Mouse (Mus musculus) G1E (cell line): ENCODE results near the gene Taf9b. TPM values are rescaled to one million over a fixed set of nuclear protein-coding genes. Genes with fewer than 3 reads are reported as not detected.
"Not testable (repeated sequence)": the region's sequence is repeated elsewhere in the genome, so short reads cannot be mapped to it uniquely, and the experiment has no call there.

Experiments used
- ATAC-seq: 2 replicates; pipeline ENCODE4 v1.8.0; 2016; ENCODE audit warnings: mild to moderate bottlenecking; ENCODE audit not compliant: insufficient number of reproducible peaks, poor library complexity, low FRiP score, severe bottlenecking; ENCODE audit errors: extremely low read depth
- DNase-seq: peaks from one replicate; pipeline ENCODE4 v3.0.0; 2012; ENCODE audit warnings: low spot score
- H3K27me3 ChIP-seq: 2 replicates; pipeline ENCODE4 v1.6.1; 2012; ENCODE audit warnings: mild to moderate bottlenecking, low read length, inconsistent platforms; ENCODE audit not compliant: insufficient read depth
- H3K36me3 ChIP-seq: replicated peaks from 2 replicates; pipeline ENCODE3; 2012; ENCODE audit warnings: mild to moderate bottlenecking, inconsistent platforms
- H3K4me1 ChIP-seq: 2 replicates; pipeline ENCODE4 v1.6.1; 2012; ENCODE audit warnings: low read depth, low read length, inconsistent platforms, mixed read lengths; ENCODE audit not compliant: insufficient read depth
- H3K4me3 ChIP-seq: 2 replicates; pipeline ENCODE4 v1.5.1; 2012; ENCODE audit warnings: low read depth, mild to moderate bottlenecking, inconsistent platforms, low read length, moderate library complexity, mixed read lengths
- H3K9me3 ChIP-seq: replicated peaks from 2 replicates; pipeline ENCODE4 v1.6.1; 2012; ENCODE audit warnings: inconsistent platforms
- CTCF ChIP-seq: IDR thresholded peaks from 2 replicates; pipeline ENCODE4 v1.5.1; 2012; ENCODE audit warnings: low read depth, low read length, inconsistent platforms, mixed read lengths
- GATA1 ChIP-seq: IDR thresholded peaks from 2 replicates; pipeline ENCODE4 v1.6.1; 2012; ENCODE audit warnings: borderline replicate concordance, low read length, inconsistent platforms, mixed read lengths
- GATA2 ChIP-seq: IDR thresholded peaks from 2 replicates; pipeline ENCODE4 v1.6.1; 2012; ENCODE audit warnings: low read depth, low read length, inconsistent platforms, borderline replicate concordance
- POLR2AphosphoS5 ChIP-seq: IDR thresholded peaks from 2 replicates; pipeline ENCODE4 v1.6.1; 2012; ENCODE audit warnings: low read depth, low read length, inconsistent platforms; ENCODE audit not compliant: insufficient replicate concordance
- TAL1 ChIP-seq: conservative IDR thresholded peaks from 2 replicates; pipeline ENCODE4 v1.6.1; 2012; ENCODE audit warnings: low read depth, low read length, inconsistent platforms, mixed read lengths
- polyA plus RNA-seq: library from polyadenylated mRNA; stranded (reverse); fragments of >175 nt; gene quantifications from 2 replicates; pipeline ENCODE4 v1.2.3, GENCODE M21; 2012
- total RNA-seq, 2 experiments: library from RNA; stranded (forward) in 1 of 2; stranded (reverse) in 1 of 2; fragments of 200-1000 nt in 1 of 2; fragments of >200 nt in 1 of 2; fragmentation: Nextera tagmentation in 1 of 2; gene quantifications; 2 replicates each; pipeline ENCODE4 v1.2.3; 2014 to 2017

Gene Taf9b
- total RNA-seq (2014; fragmentation: Nextera tagmentation), result 26.9 and 33.1 TPM in 2 replicates
- 13.9 and 17.7 TPM in 2 replicates for total RNA-seq (2017)
- polyA plus RNA-seq, result 0.36 and 0.43 TPM in 2 replicates

DNA sequence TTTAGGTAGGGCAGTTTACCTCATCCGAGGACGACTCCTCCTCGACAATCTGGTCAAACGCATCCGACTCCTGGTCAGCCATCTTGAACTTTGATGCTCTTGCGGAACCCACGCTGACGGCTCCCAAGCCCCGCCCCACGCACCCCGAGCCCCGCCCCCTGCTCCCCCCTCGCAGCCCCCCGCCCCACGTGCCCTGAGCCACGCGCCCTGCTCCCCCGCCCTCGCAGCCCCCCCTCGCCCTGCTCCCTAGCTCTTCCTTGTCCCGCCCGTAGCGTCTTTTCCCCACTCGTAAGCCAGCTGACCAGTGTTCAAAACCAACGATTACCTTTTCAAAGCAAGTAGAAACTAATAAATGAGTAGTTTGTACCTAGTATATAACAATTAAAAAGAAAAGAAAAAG lies at the start of gene Taf9b:
Taf9b (minus strand) TSS at position 101 of the 400 bp plus-strand sequence.
- H3K36me3 ChIP-seq, result peaks cover 6% of the 10 kb centered on the region
- H3K9me3 ChIP-seq, result no peaks in the 10 kb centered on the region
- TF ChIP-seq TAL1, result no peak
- no peak for TF ChIP-seq GATA2
- H3K4me3 ChIP-seq, result peak within 1 kb of the TSS; percentile 75; the same call in 1 of the 2 replicates
- DNase-seq, result no peak
- no peak for ATAC-seq
- H3K4me1 ChIP-seq, result peaks cover 6% of the 10 kb centered on the region
- H3K27me3 ChIP-seq, result no peaks in the 10 kb centered on the region

- no peaks in the 10 kb centered on the region for H3K9me3 ChIP-seq
- DNase-seq (no peak), ATAC-seq (no peak)
- H3K36me3 ChIP-seq, result no peaks in the 10 kb centered on the region
- H3K4me1 ChIP-seq, result no peaks in the 10 kb centered on the region
- H3K4me3 ChIP-seq, result no peak within 1 kb of the TSS
- no peaks in the 10 kb centered on the region for H3K27me3 ChIP-seq
- TF ChIP-seq TAL1, result no peak
Observed at GRCm38 (mm10) chrX:106255276-106255675, 34.3 kb upstream of the Taf9b start, which contains the start of gene Fnd3c2. Fnd3c2 (minus strand) TSS chrX:106255376.

DNA sequence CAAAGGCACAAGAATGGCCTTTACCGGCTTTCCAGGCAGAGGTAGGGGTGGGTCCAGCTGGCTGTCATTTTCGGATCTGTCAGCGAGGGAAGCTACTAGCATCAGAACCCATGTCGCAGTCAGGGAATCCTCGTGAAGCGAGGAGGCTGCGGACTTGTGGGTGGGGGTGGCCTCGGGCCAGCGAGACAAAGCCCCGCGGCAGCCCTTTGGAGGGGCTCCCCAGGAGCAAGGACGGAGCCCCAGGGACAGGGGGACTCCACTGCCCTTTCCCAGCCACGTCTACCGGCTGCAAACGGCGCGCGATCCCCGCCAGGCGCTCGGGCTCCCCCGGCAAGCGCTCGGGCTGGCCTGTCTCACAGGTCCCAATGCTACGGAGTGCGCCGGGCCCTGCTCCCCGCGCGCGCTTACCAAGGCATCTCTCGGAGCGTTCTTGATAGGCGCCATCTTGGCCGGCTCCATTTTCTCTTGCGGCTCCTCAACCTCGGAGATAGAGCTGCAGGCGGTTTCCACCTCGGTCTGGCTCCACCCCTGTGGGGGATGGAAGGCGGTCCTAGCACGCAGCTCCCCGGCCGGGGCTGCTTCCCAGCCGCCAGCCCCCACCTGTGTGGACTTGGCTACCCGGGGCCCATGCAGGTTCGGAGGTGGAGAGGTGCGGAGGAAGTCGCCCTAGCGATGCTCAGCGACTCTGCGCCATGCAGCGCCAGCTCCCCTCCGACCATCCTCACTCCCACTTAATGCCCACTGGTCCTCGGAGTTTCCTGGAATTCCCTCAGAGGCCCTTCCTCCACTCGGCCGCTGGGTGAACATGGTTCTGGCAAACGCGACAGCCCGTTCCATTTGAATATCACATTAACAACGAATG lies 1.6 kb downstream of the Taf9b start:
- Histone ChIP-seq H3K27me3 (no peaks in the 10 kb centered on the region), H3K9me3 (no peaks in the 10 kb centered on the region), H3K36me3 (peaks cover 6% of the 10 kb centered on the region), H3K4me3 (peak overlapping the region; percentile 75), H3K4me1 (peaks cover 6% of the 10 kb centered on the region)
- DNase-seq (peak; percentile 78), ATAC-seq (peak; percentile 82)
- TF ChIP-seq POLR2AphosphoS5 (no peak), GATA2 (no peak), TAL1 (no peak), GATA1 (no peak), CTCF (no peak)

DNA sequence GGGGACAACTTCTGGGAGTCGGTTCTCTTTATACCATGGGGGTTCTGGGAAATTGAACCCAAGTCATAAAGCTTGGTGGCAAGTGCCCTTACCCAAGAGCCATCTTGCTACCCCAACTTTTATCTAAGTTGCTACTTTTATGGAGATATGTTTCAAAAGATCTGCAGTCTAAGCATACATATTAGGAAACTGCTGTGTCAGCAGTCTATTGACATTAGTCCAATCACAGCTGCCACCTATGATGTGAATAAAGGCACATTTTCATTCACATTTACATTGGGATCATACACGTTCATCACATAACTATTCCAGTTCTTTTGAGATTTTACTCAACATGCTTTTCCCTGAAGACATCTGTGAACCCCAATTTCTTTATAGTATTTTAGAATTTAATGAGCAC lies 11.9 kb downstream of the Taf9b start:
- TF ChIP-seq CTCF (no peak), GATA1 (no peak), POLR2AphosphoS5 (no peak), GATA2 (no peak), TAL1 (no peak)
- ATAC-seq, result no peak

DNA sequence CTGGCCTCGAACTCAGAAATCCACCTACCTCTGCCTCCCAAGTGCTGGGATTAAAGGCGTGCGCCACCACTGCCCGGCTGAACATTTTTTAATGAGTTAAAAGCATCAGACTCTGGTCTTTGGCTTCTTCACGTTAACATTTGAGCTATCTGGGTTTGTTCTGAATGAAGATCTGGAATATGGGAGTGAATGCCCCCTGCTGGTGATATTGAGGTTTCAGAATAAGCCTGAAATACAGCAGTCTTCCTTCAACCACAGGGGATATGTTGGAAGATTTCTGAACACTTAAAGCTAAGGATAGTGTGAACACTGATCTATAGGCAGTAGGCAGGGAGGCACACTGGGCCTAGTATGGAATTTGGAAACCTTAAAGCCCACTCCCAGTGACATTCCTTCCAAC lies 22.1 kb downstream of the Taf9b start:
- Histone ChIP-seq H3K27me3 (no peaks in the 10 kb centered on the region), H3K36me3 (peaks cover 89% of the 10 kb centered on the region), H3K4me1 (peaks cover 11% of the 10 kb centered on the region), H3K4me3 (no peak overlapping the region), H3K9me3 (peaks cover 5% of the 10 kb centered on the region)
- no peak for TF ChIP-seq POLR2AphosphoS5
- TF ChIP-seq GATA2, result no peak
- TF ChIP-seq CTCF, result no peak
- no peak for TF ChIP-seq TAL1
- no peak for TF ChIP-seq GATA1
- ATAC-seq, result no peak
- no peak for DNase-seq

More for the DNA sequence above, 11.9 kb downstream of the Taf9b start:
- DNase-seq, result no peak
- H3K9me3 ChIP-seq, result no peaks in the 10 kb centered on the region
- no peak overlapping the region for H3K4me3 ChIP-seq
- no peaks in the 10 kb centered on the region for H3K27me3 ChIP-seq
- H3K4me1 ChIP-seq, result no peaks in the 10 kb centered on the region
- peaks cover 43% of the 10 kb centered on the region for H3K36me3 ChIP-seq

DNA sequence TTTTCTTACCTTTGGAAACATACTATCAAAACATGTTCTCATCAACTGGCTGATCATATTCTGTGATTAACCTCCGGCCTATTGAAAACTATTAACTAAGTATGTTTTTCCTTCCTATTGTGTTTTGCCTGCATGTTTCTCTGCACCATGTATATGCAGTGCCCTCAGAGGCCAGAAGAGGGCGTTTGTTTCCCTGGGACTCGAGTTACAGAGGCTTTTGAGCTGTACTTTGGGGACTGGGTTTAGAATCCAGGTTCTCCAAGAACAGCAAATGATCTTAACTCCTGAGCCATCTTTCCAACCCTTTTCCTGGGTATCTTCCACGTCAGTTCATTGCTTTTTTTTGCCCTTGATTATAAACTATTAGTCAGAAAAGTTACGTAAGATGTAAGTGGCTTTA lies 23.6 kb downstream of the Taf9b start:
- Histone ChIP-seq H3K4me3 (no peak overlapping the region), H3K9me3 (no peaks in the 10 kb centered on the region), H3K27me3 (no peaks in the 10 kb centered on the region), H3K4me1 (peaks cover 15% of the 10 kb centered on the region), H3K36me3 (peaks cover 86% of the 10 kb centered on the region)
- ATAC-seq (no peak), DNase-seq (no peak)
- TF ChIP-seq GATA1 (no peak), CTCF (no peak), GATA2 (no peak), TAL1 (no peak), POLR2AphosphoS5 (no peak)

DNA sequence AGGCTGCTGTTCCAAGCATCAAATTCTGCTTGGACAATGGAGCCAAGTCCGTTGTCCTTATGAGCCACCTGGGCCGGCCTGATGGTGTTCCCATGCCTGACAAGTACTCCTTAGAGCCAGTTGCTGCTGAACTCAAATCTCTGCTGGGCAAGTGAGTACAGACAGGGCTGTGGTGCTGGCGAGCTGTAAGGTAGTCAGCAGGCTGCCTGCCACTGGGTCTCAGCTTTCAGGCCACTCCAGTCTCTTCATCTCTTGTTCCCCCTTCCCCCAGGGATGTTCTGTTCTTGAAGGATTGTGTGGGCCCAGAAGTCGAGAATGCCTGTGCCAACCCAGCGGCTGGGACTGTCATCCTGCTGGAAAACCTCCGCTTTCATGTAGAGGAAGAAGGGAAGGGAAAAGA lies 26.6 kb downstream of the Taf9b start:
- H3K27me3 ChIP-seq, ATAC-seq, H3K9me3 ChIP-seq, DNase-seq: not testable (repeated sequence)
- H3K4me3 ChIP-seq, result peak overlapping the region; percentile 40; the same call in 1 of the 2 replicates
- H3K4me1 ChIP-seq, result peaks cover 20% of the 10 kb centered on the region
- H3K36me3 ChIP-seq, result peaks cover 75% of the 10 kb centered on the region
